Mouse (Mus musculus): Measurements from ENCODE around the gene Tmem121.

GRCm38 (mm10) chr12:113151046-113151445, 34.7 kb upstream of the Tmem121 start:
- TF ChIP-seq CTCF (IDR thresholded peaks at IDR 0.05) (no peak), POLR2A (IDR thresholded peaks at IDR 0.05; ENCODE audit: insufficient read depth, low read depth, low read length) (no peak), EP300 (IDR thresholded peaks at IDR 0.05; ENCODE audit: insufficient read depth, low read depth, low read length) (no peak)
